Mouse (Mus musculus) heart, postnatal 10 days (tissue): Measurements from ENCODE around the gene Crxos. TPM values are rescaled to one million over a fixed set of nuclear protein-coding genes. Genes with fewer than 3 reads are reported as not detected.

ENCODE experiments used
- total RNA-seq, 2 experiments: library from RNA; stranded (reverse); gene quantifications; 2 replicates each; pipeline ENCODE4 v1.2.3; 2021

Crxos gene
- total RNA-seq, 2 experiments from 2014 or later: not detected

Other genes starting within 250 kb of the Crxos start
- gene Obox3, start 242.7 kb upstream of the Crxos start, total RNA-seq: not detected
- gene Obox5, start 132.5 kb upstream of the Crxos start, total RNA-seq: not detected
- gene Obox6, start 42.9 kb upstream of the Crxos start, total RNA-seq: not detected
- gene Crx, start 2.6 kb upstream of the Crxos start, total RNA-seq: not detected
- 100 to 1,000 TPM; 184 to 195 TPM for gene Selenow, start 39.8 kb downstream of the Crxos start, total RNA-seq
- gene Nop53, start 63.5 kb downstream of the Crxos start, total RNA-seq: 100 to 1,000 TPM; 152 to 153 TPM
- gene Ehd2, start 85.0 kb downstream of the Crxos start, total RNA-seq: 100 to 1,000 TPM; 224 to 236 TPM
- 1 to 10 TPM; 9.3 to 9.6 TPM for gene Bicra, start 165.3 kb downstream of the Crxos start, total RNA-seq
- not detected for gene Zfp541, start 179.2 kb downstream of the Crxos start, total RNA-seq
- gene Napa, start 215.8 kb downstream of the Crxos start, total RNA-seq: 100 to 1,000 TPM in 1 of 2 experiments, 10 to 100 TPM in 1; 93.2 to 100 TPM
- gene Kptn, start 237.3 kb downstream of the Crxos start, total RNA-seq: 10 to 100 TPM; 24.1 to 27.7 TPM
- gene Slc8a2, start 247.2 kb downstream of the Crxos start, total RNA-seq: 1 to 10 TPM; 1.3 to 1.4 TPM